Mouse (Mus musculus): ENCODE data around the gene Sfxn2. TPM values are rescaled to one million over a fixed set of nuclear protein-coding genes. Genes with fewer than 3 reads are reported as not detected.

Gene Sfxn2
- 7.8 and 8.0 TPM in 2 replicates for polyA plus RNA-seq (2015; fragmentation: Nextera tagmentation; extraction: Ambion mirVana)

DNA sequence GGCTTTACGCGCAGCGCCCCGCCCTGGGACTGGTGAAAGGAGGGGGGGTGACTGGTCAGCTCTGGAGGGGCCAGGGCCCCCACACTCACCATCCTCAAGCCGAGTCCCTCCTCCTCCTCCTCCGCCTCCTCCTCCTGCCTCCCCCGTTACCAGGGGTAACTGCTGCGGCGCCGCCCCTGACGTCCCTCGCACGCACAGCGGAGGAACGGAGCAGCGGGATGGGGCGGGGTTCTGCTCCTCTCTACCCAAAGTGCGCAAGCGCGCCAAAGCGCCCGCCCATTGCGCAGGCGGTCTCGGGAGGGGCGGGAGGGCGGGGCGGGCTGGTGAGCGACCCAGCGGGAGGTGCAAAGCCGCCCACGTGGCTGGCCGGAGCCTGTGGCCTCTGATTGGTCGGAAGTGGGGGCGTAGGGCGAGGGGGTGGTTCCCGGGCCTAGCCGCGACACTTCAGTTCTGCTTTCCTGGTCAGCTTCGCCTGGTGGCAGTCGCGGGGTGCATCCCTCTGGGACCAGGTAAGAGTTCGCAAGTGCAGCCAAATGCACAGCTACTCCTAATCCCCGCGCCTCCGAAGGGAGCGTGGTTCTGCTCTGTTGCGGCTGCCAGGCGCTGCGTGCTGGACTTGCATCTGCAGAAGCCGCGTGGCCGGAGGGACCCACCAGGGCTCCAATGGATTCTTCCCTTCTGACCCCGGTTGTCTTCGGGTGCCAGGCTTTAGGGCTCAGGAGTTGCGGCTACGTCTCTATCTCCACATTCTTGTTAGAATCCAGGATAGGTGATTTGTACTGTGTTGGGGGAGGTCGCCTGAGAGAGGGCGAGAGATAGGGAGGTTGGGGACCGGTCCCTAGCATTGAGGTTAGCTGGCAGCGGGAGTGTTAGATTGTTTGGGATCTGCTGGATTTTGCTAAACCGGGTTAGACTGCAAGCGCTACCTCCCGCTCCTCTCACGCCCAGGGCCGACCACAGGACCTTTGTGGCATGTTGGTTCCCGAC is at the start of gene Sfxn2, which contains the start of gene Arl3:
TSS of gene Sfxn2 (plus strand) at position 415 of the 987 bp plus-strand sequence.
TSS of gene Arl3 (minus strand) at position 248 of the 987 bp plus-strand sequence.

GRCm38 (mm10) chr19:46598720-46599252 is 25.6 kb downstream of the Sfxn2 start, which contains the start of gene Wbp1l:
Gene Wbp1l (plus strand): TSS chr19:46599084.

Other genes with a start within 250 kb of the Sfxn2 start
- 6.5 and 11.7 TPM in 2 replicates for gene Psd, start 246.2 kb upstream of the Sfxn2 start, polyA plus RNA-seq (2015; fragmentation: Nextera tagmentation; extraction: Ambion mirVana)
- 22.1 and 22.2 TPM in 2 replicates for gene Fbxl15, start 245.2 kb upstream of the Sfxn2 start, polyA plus RNA-seq (2015; fragmentation: Nextera tagmentation; extraction: Ambion mirVana)
- 138 and 176 TPM in 2 replicates for gene Cuedc2, start 234.7 kb upstream of the Sfxn2 start, polyA plus RNA-seq (2015; fragmentation: Nextera tagmentation; extraction: Ambion mirVana)
- gene Mfsd13a, start 232.2 kb upstream of the Sfxn2 start, polyA plus RNA-seq (2015; fragmentation: Nextera tagmentation; extraction: Ambion mirVana): 3.7 and 5.1 TPM in 2 replicates
- gene 2310034G01Rik, start 223.1 kb upstream of the Sfxn2 start, polyA plus RNA-seq (2015; fragmentation: Nextera tagmentation; extraction: Ambion mirVana): 1.7 and 2.6 TPM in 2 replicates
- gene Actr1a, start 177.6 kb upstream of the Sfxn2 start, polyA plus RNA-seq (2015; fragmentation: Nextera tagmentation; extraction: Ambion mirVana): 79.3 and 83.6 TPM in 2 replicates
- gene Sufu, start 176.5 kb upstream of the Sfxn2 start, polyA plus RNA-seq (2015; fragmentation: Nextera tagmentation; extraction: Ambion mirVana): 11.3 and 13.9 TPM in 2 replicates
- gene Trim8, start 71.7 kb upstream of the Sfxn2 start, polyA plus RNA-seq (2015; fragmentation: Nextera tagmentation; extraction: Ambion mirVana): 20.1 and 23.5 TPM in 2 replicates
- 91.7 and 97.8 TPM in 2 replicates for gene Arl3, start 167 bp upstream of the Sfxn2 start, polyA plus RNA-seq (2015; fragmentation: Nextera tagmentation; extraction: Ambion mirVana)
- 45.6 and 98.2 TPM in 2 replicates for gene Wbp1l, start 25.7 kb downstream of the Sfxn2 start, polyA plus RNA-seq (2015; fragmentation: Nextera tagmentation; extraction: Ambion mirVana)
- gene Cyp17a1, start 99.8 kb downstream of the Sfxn2 start, polyA plus RNA-seq (2015; fragmentation: Nextera tagmentation; extraction: Ambion mirVana): 0.41 and 0.61 TPM in 2 replicates
- 23.6 and 23.9 TPM in 2 replicates for gene Borcs7, start 116.5 kb downstream of the Sfxn2 start, polyA plus RNA-seq (2015; fragmentation: Nextera tagmentation; extraction: Ambion mirVana)
- gene As3mt, start 134.1 kb downstream of the Sfxn2 start, polyA plus RNA-seq (2015; fragmentation: Nextera tagmentation; extraction: Ambion mirVana): 35.4 and 57.2 TPM in 2 replicates
- gene Cnnm2, start 188.2 kb downstream of the Sfxn2 start, polyA plus RNA-seq (2015; fragmentation: Nextera tagmentation; extraction: Ambion mirVana): 5.2 and 5.9 TPM in 2 replicates